In the genomic region with DNA sequence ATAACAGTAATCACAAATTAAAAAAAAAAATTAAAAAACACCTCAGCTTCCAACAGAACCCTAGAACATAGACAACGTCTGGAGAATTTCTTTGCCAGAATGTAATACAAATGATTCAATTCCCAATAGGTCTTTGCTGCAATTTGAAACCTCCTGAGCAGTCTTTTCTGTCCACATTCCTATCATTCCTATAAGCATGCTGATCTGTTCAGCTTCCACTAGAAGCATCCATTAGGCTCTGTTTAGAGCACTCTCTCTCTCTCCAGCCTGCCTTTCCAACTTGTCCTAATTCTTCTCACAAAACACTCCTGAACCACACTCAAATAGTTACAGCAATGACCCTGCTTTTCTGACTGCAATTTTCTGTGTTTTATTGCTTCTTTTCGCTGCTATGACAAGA, we compare ENCODE assay signal across 14 mouse cellular contexts.
"Had no signal": no experiment of that assay in that cellular context is flagged by ENCODE, and none has a peak within 500 bp of the region (broad histone marks: within the 10 kb centered on the region; RNA-seq: fewer than 3 reads in every experiment).

No protein-coding gene starts in this region.

- H3K27me3 ChIP-seq: limb, embryonic 15.5 days; liver, embryonic 12.5 days; neural tube, embryonic 15.5 days had no signal

- H3K9ac ChIP-seq: limb, embryonic 15.5 days; liver, embryonic 12.5 days; neural tube, embryonic 15.5 days had no signal

- H3K9me3 ChIP-seq: limb, embryonic 15.5 days; liver, embryonic 12.5 days; neural tube, embryonic 15.5 days had no signal

- H3K4me2 ChIP-seq: limb, embryonic 15.5 days; liver, embryonic 12.5 days; neural tube, embryonic 15.5 days had no signal

- H3K27ac ChIP-seq: limb, embryonic 15.5 days; liver, embryonic 12.5 days; neural tube, embryonic 15.5 days had no signal

- H3K4me1 ChIP-seq: liver, embryonic 12.5 days; neural tube, embryonic 15.5 days had no signal

- DNase-seq: kidney, postnatal 14 days; layer of hippocampus, adult 9-11 months; layer of hippocampus, postnatal 36 days; left cerebral cortex, postnatal 4 days; midbrain, embryonic 14.5 days; right cerebral cortex, adult 18-20 months; right cerebral cortex, postnatal 4 days; spleen, adult 18-20 months; thymus, adult 18-20 months; thymus, postnatal 14 days had no signal

- H3K4me3 ChIP-seq: limb, embryonic 15.5 days; liver, embryonic 12.5 days; myocyte; neural tube, embryonic 15.5 days had no signal

- H3K36me3 ChIP-seq: limb, embryonic 15.5 days; liver, embryonic 12.5 days; neural tube, embryonic 15.5 days had no signal

- ATAC-seq: liver, embryonic 12.5 days had no signal
